Mouse (Mus musculus) spleen, postnatal 14 days (tissue): Measurements from ENCODE around the gene Rab29.
"Not testable (repeated sequence)": the region's sequence is repeated elsewhere in the genome, so short reads cannot be mapped to it uniquely, and the experiment has no call there.

Source experiments
- DNase-seq, 2 experiments: peaks; one replicate each; pipeline ENCODE4 v3.0.0; 2021 to 2022; ENCODE audit warnings: low spot score in 2 of 2

Rab29 gene

GRCm38 (mm10) chr1:131865596-131865995, 1.4 kb upstream of the Rab29 start:
- DNase-seq, result no peak

GRCm38 (mm10) chr1:131866304-131866999, 572 bp upstream of the Rab29 start:
- no peak for DNase-seq

GRCm38 (mm10) chr1:131867946-131868290, 894 bp downstream of the Rab29 start:
- DNase-seq, result no peak

GRCm38 (mm10) chr1:131869561-131869960, 2.5 kb downstream of the Rab29 start:
- DNase-seq, result no peak

GRCm38 (mm10) chr1:131872856-131873255, 5.8 kb downstream of the Rab29 start:
- no peak for DNase-seq

- no peak for DNase-seq
Observed at GRCm38 (mm10) chr1:131879816-131880215, 12.8 kb downstream of the Rab29 start.

- peak in 1 of 2 experiments; percentile 43 for DNase-seq
Observed at GRCm38 (mm10) chr1:131882787-131883186, 15.8 kb downstream of the Rab29 start.

GRCm38 (mm10) chr1:131886173-131886572, 19.1 kb downstream of the Rab29 start:
- no peak for DNase-seq

GRCm38 (mm10) chr1:131886641-131887040, 19.6 kb downstream of the Rab29 start:
- no peak for DNase-seq

- no peak for DNase-seq
Observed at GRCm38 (mm10) chr1:131890043-131890658, 23.1 kb downstream of the Rab29 start.

GRCm38 (mm10) chr1:131891436-131891835, 24.4 kb downstream of the Rab29 start:
- no peak for DNase-seq

- no peak for DNase-seq
Observed at GRCm38 (mm10) chr1:131902679-131903078, 35.7 kb downstream of the Rab29 start.

- DNase-seq, result no peak
Observed at GRCm38 (mm10) chr1:131903251-131903650, 36.2 kb downstream of the Rab29 start.

- DNase-seq, result no peak
Observed at GRCm38 (mm10) chr1:131905497-131905896, 38.5 kb downstream of the Rab29 start.

GRCm38 (mm10) chr1:131908456-131908855, 41.4 kb downstream of the Rab29 start:
- no peak for DNase-seq

GRCm38 (mm10) chr1:131909236-131909635, 42.2 kb downstream of the Rab29 start:
- DNase-seq, result not testable (repeated sequence)

GRCm38 (mm10) chr1:131910001-131910648, 43.1 kb downstream of the Rab29 start, which contains the start of gene Nucks1:
Gene Nucks1 (plus strand): TSS chr1:131910534.
- DNase-seq, result peak; percentile 99

- peak; percentile 78 to 80 for DNase-seq
Observed at GRCm38 (mm10) chr1:131910674-131911558, 43.9 kb downstream of the Rab29 start.

GRCm38 (mm10) chr1:131917634-131918033, 50.6 kb downstream of the Rab29 start:
- DNase-seq, result no peak

- DNase-seq, result no peak
Observed at GRCm38 (mm10) chr1:131919052-131919451, 52.0 kb downstream of the Rab29 start.

- no peak for DNase-seq
Observed at GRCm38 (mm10) chr1:131922100-131922499, 55.1 kb downstream of the Rab29 start.
